In genomic region chr4:31965208-31965607, GRCm38 (mm10) we compare ENCODE assay signal across 9 mouse cellular contexts. TPM values are rescaled to one million over a fixed set of nuclear protein-coding genes. Genes with fewer than 3 reads are reported as not detected.
DNase-seq lines count a peak whose midpoint lies in the region; ATAC-seq and TF ChIP-seq lines count a peak whose summit lies in the region.
"Had no signal": no experiment of that assay in that cellular context is flagged by ENCODE, and none has a peak within 500 bp of the region (broad histone marks: within the 10 kb centered on the region; RNA-seq: fewer than 3 reads in every experiment).

No protein-coding gene starts in this region.

- H3K4me3 ChIP-seq in erythroblast, embryonic 14.5 days (replicated peaks) = peak overlapping the region; percentile 84
- H3K4me3 ChIP-seq in neural tube, embryonic 11.5 days (ENCODE audit: low read depth, low read length) = 0 out of 2 replicates have a peak overlapping the region, but pooled peaks have one; percentile 15
- peak overlapping the region; percentile 90 for H3K4me3 ChIP-seq in liver, embryonic 12.5 days
- H3K4me3 ChIP-seq in stomach, postnatal 0 days (ENCODE audit: low read depth, low read length) = peak overlapping the region; percentile 85; the same call in 1 of the 2 replicates

- 63% methylated on average over 2 of the region's 2 CpGs for WGBS in neural tube, embryonic 11.5 days
- WGBS in liver, embryonic 12.5 days (ENCODE audit: insufficient replicate concordance) = 19% methylated on average over 2 of the region's 2 CpGs
- WGBS in stomach, postnatal 0 days = 43% methylated on average over 2 of the region's 2 CpGs

- no peak for TF ChIP-seq CTCF in stomach, postnatal 0 days (IDR thresholded peaks at IDR 0.05; ENCODE audit: low read depth)

- no peak for DNase-seq in neural tube, embryonic 11.5 days (ENCODE audit: low spot score)
- DNase-seq in neural tube, embryonic 10.5 days (ENCODE audit: extremely low spot score, low spot score) = no peak
- DNase-seq in stomach, postnatal 0 days (ENCODE audit: low spot score) = no peak
- DNase-seq in left cerebral cortex, postnatal 10 days (ENCODE audit: extremely low spot score in 1 of 2, low spot score in 2 of 2) = no peak
- no peak for DNase-seq in cerebellum, adult 11-12 months
- DNase-seq: B cell, adult 2 months had no signal

- H3K27me3 ChIP-seq in erythroblast, embryonic 14.5 days (ENCODE audit: control insufficient read depth) = no peaks in the 10 kb centered on the region
- no peaks in the 10 kb centered on the region for H3K27me3 ChIP-seq in neural tube, embryonic 11.5 days (ENCODE audit: control insufficient read depth, insufficient read depth, low read length)
- H3K27me3 ChIP-seq in liver, embryonic 12.5 days (replicated peaks) = no peaks in the 10 kb centered on the region
- no peaks in the 10 kb centered on the region for H3K27me3 ChIP-seq in stomach, postnatal 0 days (ENCODE audit: control insufficient read depth, insufficient read depth, low read length)

- no peaks in the 10 kb centered on the region for H3K9me3 ChIP-seq in erythroblast, embryonic 14.5 days (ENCODE audit: control insufficient read depth, low read length)
- no peaks in the 10 kb centered on the region for H3K9me3 ChIP-seq in neural tube, embryonic 11.5 days (ENCODE audit: control insufficient read depth, low read length)
- no peaks in the 10 kb centered on the region for H3K9me3 ChIP-seq in liver, embryonic 12.5 days (replicated peaks)
- H3K9me3 ChIP-seq in stomach, postnatal 0 days (ENCODE audit: control insufficient read depth, low read length) = no peaks in the 10 kb centered on the region

- no peak overlapping the region for H3K27ac ChIP-seq in neural tube, embryonic 11.5 days (ENCODE audit: low read depth, low read length)
- H3K27ac ChIP-seq in liver, embryonic 12.5 days = no peak overlapping the region
- no peak overlapping the region for H3K27ac ChIP-seq in stomach, postnatal 0 days (replicated peaks)

- H3K4me2 ChIP-seq in neural tube, embryonic 11.5 days (ENCODE audit: low read depth) = peak overlapping the region; percentile 87
- H3K4me2 ChIP-seq in liver, embryonic 12.5 days = peak overlapping the region; percentile 79
- peak overlapping the region; percentile 70 for H3K4me2 ChIP-seq in stomach, postnatal 0 days (replicated peaks; ENCODE audit: low read depth)

- H3K36me3 ChIP-seq in erythroblast, embryonic 14.5 days (ENCODE audit: control insufficient read depth) = peaks cover 2% of the 10 kb centered on the region; the same call in 1 of the 2 replicates
- H3K36me3 ChIP-seq in neural tube, embryonic 11.5 days (ENCODE audit: control insufficient read depth, insufficient read depth, low read length) = no peaks in the 10 kb centered on the region
- H3K36me3 ChIP-seq in liver, embryonic 12.5 days = no peaks in the 10 kb centered on the region
- H3K36me3 ChIP-seq in stomach, postnatal 0 days (ENCODE audit: control insufficient read depth, insufficient read depth, low read length) = no peaks in the 10 kb centered on the region

- H3K4me1 ChIP-seq in erythroblast, embryonic 14.5 days (ENCODE audit: control insufficient read depth) = peaks cover 32% of the 10 kb centered on the region
- peaks cover 8% of the 10 kb centered on the region; the same call in 1 of the 2 replicates for H3K4me1 ChIP-seq in neural tube, embryonic 11.5 days (ENCODE audit: control insufficient read depth, insufficient read depth, low read length)
- H3K4me1 ChIP-seq in liver, embryonic 12.5 days = peaks cover 48% of the 10 kb centered on the region
- H3K4me1 ChIP-seq in stomach, postnatal 0 days (replicated peaks; ENCODE audit: control insufficient read depth, insufficient read depth) = no peaks in the 10 kb centered on the region

- no peak overlapping the region for H3K9ac ChIP-seq in neural tube, embryonic 11.5 days (ENCODE audit: low read length)
- peak overlapping the region; percentile 86 for H3K9ac ChIP-seq in liver, embryonic 12.5 days
- no peak overlapping the region for H3K9ac ChIP-seq in stomach, postnatal 0 days (ENCODE audit: low read length)

- intact Hi-C loops in left cerebral cortex, postnatal 10 days (cut with DNase I) = no loop called here

- no peak for TF ChIP-seq EP300 in stomach, postnatal 0 days (optimal IDR thresholded peaks at IDR 0.05)

- no peak for ATAC-seq in erythroblast, adult 5-6 weeks (replicated peaks; ENCODE audit: low FRiP score, poor library complexity, severe bottlenecking)
- ATAC-seq in neural tube, embryonic 11.5 days (ENCODE audit: insufficient read depth, low FRiP score, low TSS enrichment) = no peak
- ATAC-seq in liver, embryonic 12.5 days = no peak
- ATAC-seq in stomach, postnatal 0 days (ENCODE audit: low FRiP score, low TSS enrichment) = no peak

RNA-seq across cellular contexts. Expression of gene Map3k7, which starts 1.3 kb away (rescaled TPM):
- 0.24 and 0.26 TPM in 2 replicates for polyA plus RNA-seq in erythroblast, embryonic 14.5 days (2012)
- 11.9 and 17.9 TPM in 2 replicates for total RNA-seq in erythroblast, adult 5-6 weeks (2015; ENCODE audit: low replicate concordance)
- 15.5 and 17.3 TPM in 2 replicates for total RNA-seq in erythroblast, adult 5-6 weeks (2017; ENCODE audit: low replicate concordance)
- 51.4 and 59.9 TPM in 2 replicates for polyA plus RNA-seq in neural tube, embryonic 11.5 days (2014; fragmentation: Nextera tagmentation; extraction: Ambion mirVana)
- polyA plus RNA-seq in liver, embryonic 12.5 days (2016; fragmentation: Nextera tagmentation; extraction: Ambion mirVana) = 25.0 and 25.3 TPM in 2 replicates
- polyA plus RNA-seq in stomach, postnatal 0 days (2015; fragmentation: Nextera tagmentation; extraction: Ambion mirVana) = 12.9 and 14.2 TPM in 2 replicates
- total RNA-seq in left cerebral cortex, postnatal 10 days (2021) = 10 to 100 TPM; 44.5 to 51.2 TPM

Comparison
In these comparisons a context has a peak if more than half of its experiments do, and no peak if none do; other contexts are left out.
1. H3K4me3 ChIP-seq: peak in every context shown above with its lines; median percentile 90 in liver, embryonic 12.5 days; 85 in stomach, postnatal 0 days; 84 in erythroblast, embryonic 14.5 days; 15 in neural tube, embryonic 11.5 days.
2. RNA of gene Map3k7, which starts 1.3 kb away (polyA plus RNA-seq): 51.4 to 59.9 TPM in neural tube, embryonic 11.5 days, 25.0 to 25.3 TPM in liver, embryonic 12.5 days and 12.9 to 14.2 TPM in stomach, postnatal 0 days; 0.24 to 0.26 TPM in erythroblast, embryonic 14.5 days; every median in the first group is over 10 times any median in the second.
3. Peak in every context shown above with its lines, with median percentiles within 50 percentile points of each other: H3K4me2 ChIP-seq.